Mouse (Mus musculus): ENCODE measurements around the gene Gas8. TPM values are rescaled to one million over a fixed set of nuclear protein-coding genes. Genes with fewer than 3 reads are reported as not detected.
"Not testable (repeated sequence)": the region's sequence is repeated elsewhere in the genome, so short reads cannot be mapped to it uniquely, and the experiment has no call there.

Gene Gas8
- 1 to 10 TPM; 4.6 TPM for total RNA-seq (2021)

- intact Hi-C loops (cut with DNase I), result no loop called here
- DNase-seq (ENCODE audit: low spot score), result peak; percentile 82
Measured at GRCm38 (mm10) chr8:123518667-123519066, at the start of gene Gas8. Gas8 (plus strand) TSS chr8:123518834.

- intact Hi-C loops (cut with DNase I); DNase-seq (ENCODE audit: low spot score): not testable (repeated sequence)
Measured at GRCm38 (mm10) chr8:123472991-123473390, 45.6 kb upstream of the Gas8 start.

- DNase-seq (ENCODE audit: low spot score); intact Hi-C loops (cut with DNase I): not testable (repeated sequence)
Measured at GRCm38 (mm10) chr8:123474549-123474948, 44.1 kb upstream of the Gas8 start.

- intact Hi-C loops (cut with DNase I), result loop anchor here (1.0 kb wide), 1 partner anchor 35 kb away; no protein-coding TSS in a partner anchor
Measured at GRCm38 (mm10) chr8:123476911-123477736, 41.5 kb upstream of the Gas8 start.

GRCm38 (mm10) chr8:123477737-123478258 lies 40.8 kb upstream of the Gas8 start, which contains the start of gene Afg3l1:
Afg3l1 (plus strand) TSS chr8:123477903.
- intact Hi-C loops (cut with DNase I), result loop anchor here (1.0 kb wide), 1 partner anchor 35 kb away; no protein-coding TSS in a partner anchor
- DNase-seq (ENCODE audit: low spot score), result peak; percentile 90

More at GRCm38 (mm10) chr8:123476911-123477736, 41.5 kb upstream of the Gas8 start:
- DNase-seq (ENCODE audit: low spot score), result no peak

- intact Hi-C loops (cut with DNase I), result no loop called here
- DNase-seq (ENCODE audit: low spot score), result no peak
Measured at GRCm38 (mm10) chr8:123478456-123479218, 40.0 kb upstream of the Gas8 start.

GRCm38 (mm10) chr8:123482627-123483026 lies 36.0 kb upstream of the Gas8 start:
- intact Hi-C loops (cut with DNase I), result loop anchor here (5.0 kb wide), 1 partner anchor 145 kb away; no protein-coding TSS in a partner anchor
- no peak for DNase-seq (ENCODE audit: low spot score)

GRCm38 (mm10) chr8:123491280-123492075 lies 27.2 kb upstream of the Gas8 start:
- intact Hi-C loops (cut with DNase I), result no loop called here
- no peak for DNase-seq (ENCODE audit: low spot score)

- intact Hi-C loops (cut with DNase I), result no loop called here
- no peak for DNase-seq (ENCODE audit: low spot score)
Measured at GRCm38 (mm10) chr8:123492898-123493297, 25.7 kb upstream of the Gas8 start.

- no peak for DNase-seq (ENCODE audit: low spot score)
- intact Hi-C loops (cut with DNase I), result no loop called here
Measured at GRCm38 (mm10) chr8:123497699-123498098, 20.9 kb upstream of the Gas8 start.

GRCm38 (mm10) chr8:123498963-123499362 lies 19.7 kb upstream of the Gas8 start:
- DNase-seq (ENCODE audit: low spot score), result no peak
- intact Hi-C loops (cut with DNase I), result no loop called here

GRCm38 (mm10) chr8:123499556-123499955 lies 19.1 kb upstream of the Gas8 start:
- DNase-seq (ENCODE audit: low spot score), result no peak
- intact Hi-C loops (cut with DNase I), result no loop called here

GRCm38 (mm10) chr8:123502192-123502591 lies 16.4 kb upstream of the Gas8 start:
- DNase-seq (ENCODE audit: low spot score), result no peak
- intact Hi-C loops (cut with DNase I), result no loop called here

GRCm38 (mm10) chr8:123503801-123504467 lies 14.7 kb upstream of the Gas8 start:
- no peak for DNase-seq (ENCODE audit: low spot score)
- intact Hi-C loops (cut with DNase I), result no loop called here

GRCm38 (mm10) chr8:123504591-123505195 lies 13.9 kb upstream of the Gas8 start:
- intact Hi-C loops (cut with DNase I), result no loop called here
- DNase-seq (ENCODE audit: low spot score), result no peak

GRCm38 (mm10) chr8:123505267-123505666 lies 13.4 kb upstream of the Gas8 start:
- intact Hi-C loops (cut with DNase I), result no loop called here
- DNase-seq (ENCODE audit: low spot score), result no peak

- intact Hi-C loops (cut with DNase I), result no loop called here
- no peak for DNase-seq (ENCODE audit: low spot score)
Measured at GRCm38 (mm10) chr8:123505695-123506094, 12.9 kb upstream of the Gas8 start.

- intact Hi-C loops (cut with DNase I), result no loop called here
- no peak for DNase-seq (ENCODE audit: low spot score)
Measured at GRCm38 (mm10) chr8:123507153-123507552, 11.5 kb upstream of the Gas8 start.

GRCm38 (mm10) chr8:123510819-123511218 lies 7.8 kb upstream of the Gas8 start:
- intact Hi-C loops (cut with DNase I), result no loop called here
- no peak for DNase-seq (ENCODE audit: low spot score)
